Mouse (Mus musculus) heart, adult 2 months (tissue): ENCODE data around the gene Dixdc1. TPM values are rescaled to one million over a fixed set of nuclear protein-coding genes. Genes with fewer than 3 reads are reported as not detected.
"Not testable (repeated sequence)": the region's sequence is repeated elsewhere in the genome, so short reads cannot be mapped to it uniquely, and the experiment has no call there.

Source experiments
- DNase-seq, 2 experiments: peaks; one replicate each; pipeline ENCODE4 v3.0.0; 2021
- H3K27ac ChIP-seq: fragments of 200-600 bp; 2 replicates; pipeline ENCODE4 v1.8.1; 2022
- H3K27me3 ChIP-seq: fragments of 200-500 bp; 2 replicates; pipeline ENCODE4 v1.6.1; 2012; ENCODE audit warnings: mild to moderate bottlenecking, low read length, inconsistent platforms, mixed read lengths; ENCODE audit not compliant: control insufficient read depth, insufficient read depth
- H3K36me3 ChIP-seq: fragments of 200-500 bp; 2 replicates; pipeline ENCODE4 v1.6.1; 2012; ENCODE audit warnings: low read length, inconsistent platforms; ENCODE audit not compliant: control insufficient read depth, insufficient read depth
- H3K4me1 ChIP-seq: fragments of 200-500 bp; 2 replicates; pipeline ENCODE4 v1.6.1; 2011; ENCODE audit warnings: low read length; ENCODE audit not compliant: control insufficient read depth, insufficient read depth
- H3K4me3 ChIP-seq: fragments of 200-600 bp; 2 replicates; pipeline ENCODE4 v1.8.1; 2022
- H3K79me2 ChIP-seq: fragments of 200-500 bp; replicated peaks from 2 replicates; pipeline ENCODE4 v1.6.1; 2012; ENCODE audit warnings: mild to moderate bottlenecking, inconsistent platforms, low read length, moderate library complexity, mixed read lengths; ENCODE audit not compliant: control insufficient read depth, insufficient read depth
- H3K9ac ChIP-seq: fragments of 200-500 bp; 2 replicates; pipeline ENCODE4 v1.6.1; 2012; ENCODE audit warnings: low read depth, mild to moderate bottlenecking, control low read depth, inconsistent platforms, low read length, mixed read lengths
- CTCF ChIP-seq: fragments of 200-600 bp; IDR thresholded peaks from 2 replicates; pipeline ENCODE4 v1.8.1; 2022; ENCODE audit warnings: antibody characterized with exemption, mild to moderate bottlenecking, moderate library complexity
- EP300 ChIP-seq: fragments of 200-500 bp; IDR thresholded peaks from 2 replicates; pipeline ENCODE4 v1.6.1; 2011; ENCODE audit warnings: low read depth, low read length, control low read depth; ENCODE audit not compliant: insufficient read depth
- POLR2A ChIP-seq: fragments of 200-500 bp; IDR thresholded peaks from 2 replicates; pipeline ENCODE4 v1.6.1; 2011; ENCODE audit warnings: mild to moderate bottlenecking, low read depth, low read length, control low read depth; ENCODE audit not compliant: insufficient read depth
- WGBS: fragments of 180-500 bp; shearing (Covaris S2); methylation state at CpG from one replicate; pipeline ENCODE4 v1.1.7; 2018; 5-methylcytosine and 5-hydroxymethylcytosine counted together
- intact Hi-C: fragments of 180-260 bp; cut with DNase I; formaldehyde crosslinking; loops from one replicate; pipeline ENCODE4 v1.15.1; 2025
- polyA plus RNA-seq: library from polyadenylated mRNA; depleted of rRNA; stranded (reverse); fragments of >200 nt; gene quantifications from 2 replicates; pipeline ENCODE4 v1.2.3, GENCODE M21; 2012
- total RNA-seq, 2 experiments: library from RNA; stranded (reverse); gene quantifications; 2 replicates each; pipeline ENCODE4 v1.2.3; 2021

Gene Dixdc1
- total and polyA plus RNA-seq, 3 experiments, result 2.6 to 5.4 (median 3.4) TPM

GRCm38 (mm10) chr9:50646826-50647370 lies 92.4 kb downstream of the Dixdc1 start:
- no peak overlapping the region for H3K9ac ChIP-seq
- H3K4me1 ChIP-seq, result no peaks in the 10 kb centered on the region
- peaks cover 3% of the 10 kb centered on the region for H3K36me3 ChIP-seq
- no peak overlapping the region for H3K27ac ChIP-seq
- WGBS, result 69% methylated on average over 10 of the region's 10 CpGs
- DNase-seq, result no peak
- intact Hi-C loops, result no loop called here
- H3K27me3 ChIP-seq, result no peaks in the 10 kb centered on the region
- TF ChIP-seq CTCF, result no peak
- TF ChIP-seq EP300, result no peak
- no peak for TF ChIP-seq POLR2A
- H3K79me2 ChIP-seq, result no peaks in the 10 kb centered on the region
- no peak overlapping the region for H3K4me3 ChIP-seq

- Histone ChIP-seq H3K9ac (no peak overlapping the region), H3K27me3 (no peaks in the 10 kb centered on the region), H3K27ac (no peak overlapping the region), H3K4me1 (no peaks in the 10 kb centered on the region), H3K4me3 (no peak overlapping the region), H3K79me2 (no peaks in the 10 kb centered on the region), H3K36me3 (no peaks in the 10 kb centered on the region; the same call in 1 of the 2 replicates)
- intact Hi-C loops, result no loop called here
- TF ChIP-seq POLR2A, result no peak
- no peak for TF ChIP-seq CTCF
- no peak for TF ChIP-seq EP300
- DNase-seq, result no peak
- WGBS, result 93% methylated on average over 11 of the region's 11 CpGs
Observed at GRCm38 (mm10) chr9:50634270-50634669, 105.0 kb downstream of the Dixdc1 start.

DNA sequence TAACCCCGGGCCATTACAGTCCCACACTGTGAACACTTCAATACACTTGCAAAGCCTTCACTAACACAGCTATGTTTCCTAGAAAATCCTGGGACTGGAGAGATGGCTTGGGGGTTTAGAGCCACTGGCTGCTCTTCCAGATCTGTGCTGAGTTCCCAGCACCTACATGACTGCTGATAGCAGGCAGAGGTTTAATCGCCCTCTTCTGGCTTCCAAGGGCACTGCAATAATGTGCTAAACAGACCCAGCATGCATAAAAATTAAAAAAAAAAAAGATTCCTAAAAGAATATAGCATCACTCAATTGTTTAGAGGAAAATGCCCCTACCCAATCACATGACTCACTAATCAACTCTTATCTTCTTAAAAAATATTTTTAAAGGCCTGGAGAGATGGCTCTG lies 106.3 kb downstream of the Dixdc1 start:
- Histone ChIP-seq H3K4me1 (no peaks in the 10 kb centered on the region), H3K79me2 (no peaks in the 10 kb centered on the region), H3K4me3 (no peak overlapping the region), H3K9ac (no peak overlapping the region), H3K27me3 (no peaks in the 10 kb centered on the region), H3K36me3 (no peaks in the 10 kb centered on the region; the same call in 1 of the 2 replicates), H3K27ac (no peak overlapping the region)
- intact Hi-C loops, result no loop called here
- TF ChIP-seq CTCF, result peak; percentile 50
- TF ChIP-seq POLR2A, result no peak
- WGBS, result 65% methylated on average over 2 of the region's 2 CpGs
- DNase-seq, result no peak

- H3K27me3 ChIP-seq, result no peaks in the 10 kb centered on the region
- no peaks in the 10 kb centered on the region for H3K4me1 ChIP-seq
- TF ChIP-seq CTCF (peak; percentile 32; the same call in 1 of the 2 replicates), EP300 (no peak)
- no peaks in the 10 kb centered on the region; the same call in 1 of the 2 replicates for H3K36me3 ChIP-seq
- DNase-seq, result no peak
- no peaks in the 10 kb centered on the region for H3K79me2 ChIP-seq
- H3K4me3 ChIP-seq, result no peak overlapping the region
- no peak overlapping the region for H3K27ac ChIP-seq
- 88% methylated on average over 6 of the region's 6 CpGs for WGBS
- intact Hi-C loops, result no loop called here
- no peak overlapping the region for H3K9ac ChIP-seq
Observed at GRCm38 (mm10) chr9:50632016-50632688, 107.2 kb downstream of the Dixdc1 start.

DNA sequence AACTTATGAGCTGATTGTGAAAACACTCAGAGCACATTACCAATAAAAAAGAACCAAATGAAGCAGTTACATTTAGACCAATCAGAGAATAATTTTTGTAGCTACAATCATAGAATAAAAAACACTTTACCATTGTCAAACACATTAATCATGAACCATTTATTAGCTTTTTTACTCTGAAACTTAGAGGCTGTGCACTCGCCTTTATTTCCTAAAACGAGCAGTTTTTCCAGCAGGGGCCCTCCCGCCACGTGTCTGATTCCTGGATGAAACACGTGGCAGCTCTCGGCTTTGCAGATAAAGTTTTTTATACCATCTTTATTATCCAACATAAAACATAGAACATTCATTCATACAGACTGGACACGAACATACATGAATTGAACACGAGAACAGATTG lies 108.4 kb downstream of the Dixdc1 start:
- H3K79me2 ChIP-seq, H3K27me3 ChIP-seq, H3K36me3 ChIP-seq, H3K27ac ChIP-seq, intact Hi-C loops, H3K4me1 ChIP-seq, DNase-seq, H3K4me3 ChIP-seq, H3K9ac ChIP-seq: not testable (repeated sequence)
- WGBS, result 83% methylated on average over 6 of the region's 8 CpGs

- H3K4me3 ChIP-seq, result peak overlapping the region; percentile 87
- H3K36me3 ChIP-seq, result peaks cover 9% of the 10 kb centered on the region
- no peak overlapping the region for H3K9ac ChIP-seq
- H3K79me2 ChIP-seq, result peaks cover 1% of the 10 kb centered on the region; the same call in 1 of the 2 replicates
- H3K27ac ChIP-seq, result no peak overlapping the region; the same call in 1 of the 2 replicates
- no peaks in the 10 kb centered on the region; the same call in 1 of the 2 replicates for H3K4me1 ChIP-seq
- no peaks in the 10 kb centered on the region for H3K27me3 ChIP-seq
- 52% methylated on average over 9 of the region's 9 CpGs for WGBS
- intact Hi-C loops, result no loop called here
- no peak for TF ChIP-seq CTCF
- TF ChIP-seq EP300, result no peak
- TF ChIP-seq POLR2A, result no peak
- DNase-seq, result no peak
Observed at GRCm38 (mm10) chr9:50617794-50618330, 121.5 kb downstream of the Dixdc1 start.
